Mouse (Mus musculus) cerebellum, postnatal 36 days (tissue): ENCODE results near the gene Herc6.

Experiments used
- DNase-seq, 2 experiments: peaks; one replicate each; pipeline ENCODE4 v3.0.0; 2021 to 2022; ENCODE audit warnings: mixed read lengths in 2 of 2

The Herc6 gene

DNA sequence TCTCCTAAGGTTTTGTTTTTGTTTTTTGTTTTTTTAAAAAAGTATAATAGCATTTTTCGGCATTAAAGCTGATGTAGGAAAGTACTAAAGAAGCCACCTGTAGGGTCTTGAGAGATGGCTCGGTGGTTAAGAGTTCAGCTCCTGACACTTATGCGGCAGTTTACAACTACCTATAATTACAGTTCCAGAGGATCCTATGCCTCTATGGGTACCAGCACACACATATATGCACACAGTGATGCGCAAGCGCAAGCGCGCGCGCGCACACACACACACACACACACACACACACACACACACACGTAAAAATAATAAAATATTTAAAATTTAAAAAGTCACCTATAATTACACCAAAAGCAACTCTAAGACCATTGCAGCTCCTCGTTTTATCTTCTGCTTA lies 795 bp downstream of the Herc6 start:
- DNase-seq, result no peak

DNA sequence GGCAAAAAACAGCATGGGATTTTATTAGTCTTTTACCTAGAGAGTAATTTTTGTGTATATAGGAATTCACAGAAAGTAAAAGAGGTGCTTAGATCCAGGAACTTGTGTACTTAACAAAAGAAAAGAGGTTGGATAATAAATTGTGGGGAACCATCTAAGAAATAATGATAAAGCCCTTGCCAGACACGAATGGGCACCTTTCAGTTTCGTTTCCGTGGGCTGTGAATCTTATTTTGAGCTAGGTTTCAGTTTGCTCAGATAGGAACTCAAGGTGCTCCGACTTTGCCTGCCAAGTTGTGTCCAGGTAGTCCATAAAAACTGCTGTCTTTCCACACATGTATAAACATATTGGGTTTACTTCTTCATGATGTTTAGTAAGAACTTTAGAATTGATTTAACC lies 1.6 kb downstream of the Herc6 start:
- DNase-seq, result no peak

DNA sequence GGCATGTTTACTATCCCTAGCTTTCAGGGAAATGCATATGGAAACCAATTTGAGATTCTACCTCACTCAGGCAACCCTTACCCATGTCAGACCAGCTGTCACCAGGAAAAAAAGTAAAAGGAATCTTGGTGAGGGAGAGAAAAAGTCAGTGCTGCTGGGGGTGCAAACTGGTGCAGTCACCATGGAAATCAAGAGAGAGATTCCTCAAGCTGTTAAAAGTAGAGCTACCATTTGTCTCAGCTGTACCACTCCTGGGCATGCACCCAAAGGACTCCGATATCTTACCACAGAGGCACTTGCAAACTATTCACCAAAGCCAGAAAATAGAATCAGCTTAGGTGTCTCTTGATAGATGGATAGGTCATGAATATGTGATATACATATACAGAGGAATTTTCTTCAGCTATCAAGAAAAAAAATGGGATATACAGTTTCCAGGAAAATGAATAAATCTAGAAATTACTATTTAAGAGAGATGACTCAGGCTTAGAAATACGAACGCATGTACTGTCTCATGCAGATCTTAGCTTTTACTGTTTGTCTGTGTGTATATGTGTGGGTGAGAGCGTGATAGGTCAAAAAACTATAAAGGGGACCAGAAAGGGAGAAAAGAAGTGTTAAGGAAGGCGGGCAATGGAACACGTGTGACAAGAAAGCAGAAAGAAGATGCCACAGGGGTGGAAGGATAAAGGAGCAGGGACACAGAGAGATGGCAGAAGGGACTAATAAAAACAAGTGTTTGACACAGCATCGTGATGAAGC lies 24.9 kb downstream of the Herc6 start:
- DNase-seq, result no peak

DNA sequence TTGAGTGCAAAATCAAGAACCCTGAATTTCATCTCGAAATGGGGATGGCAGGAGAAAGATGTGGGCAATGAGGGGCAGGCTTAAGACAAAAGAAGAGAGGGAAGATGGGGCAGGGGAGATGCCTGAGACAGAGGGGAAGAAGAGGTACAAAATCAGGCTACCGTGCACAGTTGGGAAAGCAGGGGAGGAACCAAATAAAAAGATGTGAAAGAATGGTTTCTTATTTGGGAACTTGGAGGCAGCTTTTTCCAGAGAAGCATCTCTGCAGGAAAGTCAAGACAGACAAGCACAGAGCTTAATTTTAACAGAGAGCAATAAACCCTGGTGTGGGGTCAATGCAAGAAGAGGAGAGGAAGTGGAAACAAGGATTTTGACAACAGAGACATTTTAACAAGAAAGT lies 27.2 kb downstream of the Herc6 start:
- no peak for DNase-seq

DNA sequence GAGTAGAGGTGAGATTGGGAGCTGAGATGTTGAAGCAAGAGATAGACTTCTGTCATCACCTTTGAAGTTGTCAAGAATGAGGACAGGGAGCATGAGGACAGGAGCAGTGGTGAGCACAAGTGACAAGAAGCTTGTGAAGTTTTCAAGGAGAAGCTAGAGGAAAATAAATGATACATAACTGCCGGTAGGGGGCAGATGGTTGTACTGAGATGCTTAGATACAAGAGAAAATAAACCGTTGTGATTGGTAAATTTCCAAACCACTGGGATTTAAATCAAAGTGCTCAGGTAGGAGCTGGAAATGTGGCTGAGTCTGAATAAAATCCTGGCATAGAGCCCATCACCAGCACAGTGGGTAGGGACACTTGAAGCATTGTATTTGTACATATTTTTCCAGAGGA lies 28.8 kb downstream of the Herc6 start:
- peak in 1 of 2 experiments; percentile 3 for DNase-seq

DNA sequence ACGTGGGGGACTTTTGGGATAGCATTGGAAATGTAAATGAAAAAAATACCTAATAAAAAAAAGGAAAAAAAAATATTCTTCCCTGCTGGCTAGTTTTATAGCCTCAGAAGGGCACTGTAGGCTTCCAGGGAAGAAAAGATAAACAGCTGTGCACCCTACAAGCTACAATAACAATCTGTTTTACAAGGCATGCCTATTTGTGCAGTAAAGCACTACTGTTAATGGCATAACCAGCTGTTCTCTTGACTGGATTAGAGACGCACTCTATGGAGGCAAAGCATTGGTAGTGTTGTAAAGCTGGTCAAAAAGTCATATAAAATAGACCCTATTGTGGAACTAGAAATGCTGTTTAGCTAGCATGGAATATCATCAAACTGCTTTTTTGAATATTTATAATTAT lies 35.0 kb downstream of the Herc6 start:
- no peak for DNase-seq

DNA sequence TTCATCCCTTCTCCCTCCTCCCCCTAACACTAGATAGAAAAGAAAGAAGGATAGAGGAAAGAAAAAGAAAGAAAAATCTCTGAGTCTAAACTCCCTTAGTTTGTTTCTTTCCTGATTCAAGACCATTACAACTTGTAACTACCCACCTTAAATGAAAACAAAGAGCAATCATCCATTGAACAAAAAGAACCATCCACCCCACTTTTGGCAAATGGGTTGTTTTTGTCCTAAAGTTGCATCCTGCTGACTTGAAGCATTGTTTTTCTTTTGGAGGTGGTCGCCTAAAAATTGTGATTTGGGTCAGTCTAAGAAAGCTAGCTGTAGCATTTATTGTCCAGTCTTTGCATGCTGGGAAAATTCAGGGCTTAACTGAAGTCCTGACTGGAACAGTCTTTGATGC lies 58.7 kb downstream of the Herc6 start:
- no peak for DNase-seq

DNA sequence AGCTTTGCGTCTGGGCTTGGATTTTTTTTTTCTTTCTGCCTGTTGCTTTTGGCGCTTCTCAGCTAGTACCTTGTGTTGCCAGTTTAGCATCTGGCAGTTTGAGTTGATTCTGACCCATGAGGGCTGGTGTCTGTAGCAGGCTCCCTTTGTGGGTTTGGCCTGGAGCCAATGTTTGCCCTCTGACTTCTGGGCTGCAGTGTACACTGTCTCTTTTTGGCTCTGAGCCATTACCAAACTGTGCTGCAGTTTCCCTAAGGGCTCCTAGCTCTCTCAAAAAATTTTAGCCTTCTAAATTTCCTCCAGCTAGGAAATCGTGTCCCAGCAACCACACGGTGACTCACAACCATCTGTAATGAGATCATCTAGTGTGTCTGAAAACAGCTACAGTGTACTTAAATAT lies 61.0 kb downstream of the Herc6 start:
- DNase-seq, result peak; percentile 9 to 15

DNA sequence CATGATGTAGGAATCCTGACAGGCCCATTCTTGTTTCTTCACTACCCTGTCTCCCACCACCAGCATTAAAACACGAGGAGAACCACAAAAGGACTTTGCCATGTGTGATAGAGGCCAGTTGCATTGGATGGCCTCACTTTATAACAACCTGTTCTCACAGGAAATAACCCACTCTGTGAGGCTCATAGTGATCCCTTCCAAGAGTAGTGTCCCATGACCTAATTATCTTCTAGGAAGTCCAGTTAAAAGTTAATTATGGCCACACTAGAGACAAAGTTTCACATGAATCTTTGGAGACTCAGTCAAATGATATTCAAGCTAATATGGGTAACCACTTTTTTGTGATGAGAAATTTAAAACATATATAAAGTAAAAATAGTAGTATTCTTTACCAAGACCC lies 66.5 kb downstream of the Herc6 start:
- no peak for DNase-seq

DNA sequence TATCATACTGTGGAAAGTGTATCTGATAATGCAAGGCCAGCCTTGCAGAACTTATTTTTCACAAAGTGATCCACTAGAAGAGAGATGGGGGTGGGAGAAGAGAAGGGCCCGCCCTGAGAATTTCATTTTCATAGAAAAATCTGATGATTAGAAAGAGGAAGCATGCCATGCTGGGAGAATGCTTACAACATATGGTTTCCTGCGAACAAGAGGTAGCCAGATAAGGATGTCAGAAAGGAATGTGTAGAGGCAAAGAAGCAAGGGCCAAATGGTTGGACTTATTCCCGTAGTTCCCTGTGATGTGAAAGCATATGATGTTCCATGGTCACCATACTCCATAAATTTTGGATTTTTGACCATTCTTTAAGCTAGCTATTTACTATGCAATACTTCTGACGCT lies 80.5 kb downstream of the Herc6 start:
- no peak for DNase-seq

DNA sequence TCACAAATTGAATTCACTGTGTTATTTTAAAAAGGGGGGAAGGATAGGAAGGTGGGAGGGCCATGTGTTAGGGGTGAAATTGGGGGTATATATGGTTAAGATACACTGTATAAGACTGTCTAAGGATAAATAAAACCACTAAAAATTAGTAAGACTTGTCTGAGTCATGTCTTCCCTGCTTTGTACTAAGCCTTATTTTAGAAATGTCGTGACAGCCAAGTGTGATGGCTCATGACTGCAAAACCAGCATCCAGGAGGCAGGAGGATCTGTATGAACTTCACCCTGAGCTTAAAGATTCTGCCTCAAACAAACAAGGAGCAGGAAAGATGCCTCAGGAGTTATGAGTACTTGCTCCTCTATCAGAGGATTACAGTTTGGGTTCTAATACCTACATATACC lies 103.4 kb downstream of the Herc6 start:
- DNase-seq, result no peak

DNA sequence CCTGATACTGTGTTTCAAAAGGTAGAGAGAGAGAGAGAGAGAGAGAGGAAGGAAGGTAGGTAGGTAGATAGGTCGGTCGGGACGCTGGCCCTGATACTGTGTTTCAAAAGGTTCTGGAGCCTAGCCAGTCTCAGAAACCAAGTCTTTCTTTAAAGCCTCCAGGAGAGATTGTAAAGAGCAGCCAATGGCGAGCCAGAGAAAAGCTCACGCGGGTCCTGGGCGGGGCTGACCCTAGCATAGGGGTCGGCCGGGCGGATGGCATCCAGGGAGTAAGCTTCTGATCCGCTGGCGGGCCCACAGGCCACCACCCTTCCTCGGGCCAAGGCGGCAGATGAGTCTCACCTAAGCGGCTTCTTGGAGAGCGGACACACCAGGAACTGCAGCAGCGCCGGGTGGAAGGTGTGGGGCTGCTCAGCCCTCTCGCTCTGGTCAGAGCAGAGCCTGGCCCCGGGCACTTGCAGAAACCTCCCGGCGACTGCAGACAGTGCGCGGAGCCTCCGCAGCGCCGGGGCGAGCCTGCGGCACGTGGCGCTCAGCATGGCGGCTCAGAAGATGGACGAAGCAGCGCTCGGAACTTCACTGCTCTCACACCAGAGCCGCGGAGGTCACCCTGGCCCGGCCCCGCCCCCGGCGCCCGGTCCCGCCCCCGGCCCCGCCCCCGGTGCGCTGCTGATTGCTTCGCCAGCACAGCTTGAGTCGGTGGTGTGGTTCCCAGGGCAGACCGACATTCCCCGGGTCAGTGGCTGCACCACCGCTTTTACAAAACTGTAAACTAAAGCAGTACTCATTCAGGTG lies 110.9 kb downstream of the Herc6 start, which contains the start of gene Pyurf:
TSS of gene Pyurf (minus strand) at position 612 of the 795 bp plus-strand sequence.
- peak; percentile 83 to 85 for DNase-seq

DNA sequence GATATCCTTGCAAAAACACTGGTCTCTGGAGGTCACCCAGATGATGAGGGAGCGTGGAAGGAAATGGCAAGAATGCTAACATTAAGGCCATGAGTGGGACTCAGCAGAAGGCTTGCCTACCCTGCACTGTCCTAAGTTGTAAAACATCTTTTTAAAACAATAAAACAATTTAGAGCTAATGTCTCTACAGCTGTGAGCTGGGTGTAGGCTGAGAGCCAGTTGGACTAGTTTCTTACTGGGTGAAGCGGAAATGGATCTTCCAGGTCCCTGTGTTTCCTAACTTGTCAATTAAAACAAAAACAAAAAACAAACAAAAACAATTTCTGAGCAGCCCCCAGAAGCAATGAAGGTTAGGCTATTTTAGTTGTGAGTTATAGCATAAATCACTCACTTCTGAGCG lies 112.3 kb downstream of the Herc6 start:
- DNase-seq, result no peak

DNA sequence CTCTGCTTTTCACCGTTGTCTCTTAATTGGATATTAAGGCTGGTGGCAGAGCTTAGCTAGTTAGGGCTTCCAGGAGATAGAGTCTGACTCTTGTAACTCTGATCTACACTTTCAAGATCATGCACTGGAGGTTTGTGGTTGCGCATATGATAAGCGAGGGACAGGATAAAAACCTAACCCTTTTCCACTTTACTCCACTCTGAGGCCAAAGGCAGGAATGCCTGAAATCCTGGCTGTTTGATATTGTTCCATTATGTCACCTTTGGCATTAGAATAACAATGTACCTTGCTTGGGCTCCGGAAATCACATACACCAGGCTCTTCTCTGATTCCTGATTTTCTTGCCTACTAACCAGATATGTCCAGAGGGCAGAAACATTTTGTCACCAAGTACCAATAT lies 120.9 kb downstream of the Herc6 start:
- peak in 1 of 2 experiments; percentile 20 for DNase-seq

DNA sequence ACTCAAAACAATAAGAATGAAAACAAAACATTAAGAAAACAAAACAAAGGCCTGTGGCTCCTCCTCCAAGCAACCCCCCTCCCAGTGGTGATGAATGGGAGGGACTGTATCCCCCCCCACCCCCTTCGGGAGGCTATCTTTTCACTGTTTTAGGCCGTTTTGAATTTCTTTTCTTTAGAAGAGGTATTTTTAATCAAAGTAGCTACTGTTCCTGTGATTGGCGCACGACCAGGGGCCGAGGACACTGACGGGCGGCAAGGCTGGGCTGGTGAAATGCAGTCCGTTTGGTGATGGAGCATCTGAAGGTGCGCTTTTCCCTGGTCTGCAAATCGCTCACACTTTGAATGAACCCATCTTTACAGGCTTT lies 121.6 kb downstream of the Herc6 start, which contains the start of gene Lancl2:
TSS of gene Lancl2 (plus strand) at position 165 of the 367 bp plus-strand sequence.
- DNase-seq, result peak; percentile 57 to 73

DNA sequence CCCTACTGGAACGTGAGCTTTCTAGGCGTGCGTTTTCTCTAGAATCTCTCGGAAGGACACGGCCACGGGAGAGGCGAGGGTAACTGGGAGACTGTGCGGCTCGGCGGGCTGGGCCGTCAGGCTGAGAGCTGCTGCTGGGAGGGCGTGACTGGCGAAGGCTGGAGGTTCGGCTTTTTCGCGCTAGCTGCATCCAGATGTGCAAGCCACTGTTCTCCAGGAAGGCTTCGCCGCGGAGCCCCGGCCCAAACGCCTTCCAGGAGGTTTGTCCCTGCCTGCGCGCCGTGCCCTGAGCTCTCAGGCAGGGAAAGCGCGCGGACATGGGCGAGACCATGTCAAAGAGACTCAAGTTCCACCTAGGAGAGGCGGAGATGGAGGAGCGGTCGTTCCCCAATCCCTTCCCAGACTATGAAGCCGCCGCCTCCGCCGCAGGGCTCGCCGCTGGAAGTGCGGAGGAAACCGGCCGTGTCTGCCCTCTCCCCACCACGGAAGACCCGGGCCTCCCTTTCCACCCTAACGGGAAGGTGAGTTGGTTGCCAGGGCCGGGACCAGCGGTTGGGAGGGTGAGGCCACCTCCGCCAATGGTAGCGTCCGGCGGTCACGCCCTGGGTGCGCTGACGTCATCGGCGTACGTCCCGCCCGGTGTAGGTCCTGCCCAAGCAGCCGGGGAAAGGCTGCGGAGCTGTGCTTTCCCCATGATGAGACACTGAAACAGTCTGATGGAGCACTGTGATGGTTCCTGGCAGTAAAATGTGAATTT lies 122.1 kb downstream of the Herc6 start:
- DNase-seq, result peak; percentile 98

DNA sequence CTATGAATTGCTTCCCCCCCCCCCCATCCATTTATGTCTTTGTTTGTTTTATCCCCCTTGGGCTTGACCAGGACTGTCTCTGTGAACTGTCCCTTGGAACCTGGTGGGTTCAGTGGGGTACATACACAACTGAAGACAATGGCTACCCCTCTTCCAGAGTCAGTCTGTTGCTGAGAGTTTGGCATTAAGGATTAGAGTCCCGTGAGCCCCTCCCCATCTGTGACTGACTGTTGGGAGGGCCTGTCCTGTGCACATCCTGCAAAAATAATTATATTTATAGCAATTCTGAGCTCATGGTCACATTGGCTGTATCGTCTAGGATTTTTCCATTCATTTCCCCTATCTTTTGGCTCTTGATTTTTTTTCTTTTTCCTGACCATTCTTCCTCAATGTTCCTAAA lies 122.9 kb downstream of the Herc6 start:
- DNase-seq, result no peak

DNA sequence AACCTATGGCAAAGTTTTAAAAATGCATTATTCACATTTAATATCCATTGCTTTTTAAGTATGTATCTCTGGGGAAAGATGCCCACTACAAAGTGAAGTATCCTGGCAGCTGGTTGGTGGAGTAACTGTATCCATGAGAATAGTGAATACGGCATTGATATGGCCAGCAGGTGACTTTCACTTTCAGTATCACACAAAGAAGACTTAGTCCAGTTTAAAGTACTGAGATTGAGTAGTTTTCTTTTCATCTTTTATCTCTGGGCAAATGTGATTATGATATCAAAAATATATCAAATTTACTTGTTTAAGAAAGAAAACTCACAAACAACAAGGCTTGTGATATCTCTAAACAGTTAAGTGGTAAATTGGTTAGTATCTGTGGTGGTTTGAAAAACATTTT lies 125.9 kb downstream of the Herc6 start:
- DNase-seq, result no peak

DNA sequence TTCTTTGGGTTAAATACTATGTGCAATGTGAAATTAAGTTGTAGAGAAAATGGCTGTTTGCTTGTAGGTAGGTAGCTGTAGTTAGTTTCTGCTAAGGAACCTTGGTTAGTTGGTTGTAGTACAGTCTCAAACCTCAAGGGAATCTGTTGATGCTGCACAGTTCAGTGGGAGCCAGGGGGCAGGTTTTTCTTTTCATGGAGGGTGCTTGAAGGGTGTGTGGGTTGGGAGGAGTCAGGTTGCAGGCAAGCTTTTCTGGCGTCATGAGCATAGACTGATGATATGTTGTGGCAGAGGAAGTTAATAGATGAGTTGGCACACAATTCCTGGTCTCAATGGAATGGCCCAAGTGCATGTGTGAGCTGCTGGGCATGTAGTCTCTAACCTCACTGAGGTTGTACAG lies 130.9 kb downstream of the Herc6 start:
- DNase-seq, result no peak
